25 mouse cellular contexts compared by ENCODE assay signal in genomic region chr10:38566361-38566760, GRCm38 (mm10).
A peak's percentile ranks its signal among the peaks of the same experiment; 100 is the strongest.
DNase-seq lines count a peak whose midpoint lies in the region; ATAC-seq and TF ChIP-seq lines count a peak whose summit lies in the region.
"Had no signal": no experiment of that assay in that cellular context is flagged by ENCODE, and none has a peak within 500 bp of the region (broad histone marks: within the 10 kb centered on the region; RNA-seq: fewer than 3 reads in every experiment).

No protein-coding gene starts in this region.

- H3K4me1 ChIP-seq in liver, adult 2 months (ENCODE audit: control insufficient read depth, insufficient read depth, low read length) = no peaks in the 10 kb centered on the region
- no peaks in the 10 kb centered on the region for H3K4me1 ChIP-seq in liver, postnatal 0 days (ENCODE audit: insufficient read depth)
- H3K4me1 ChIP-seq in embryonic facial prominence, embryonic 15.5 days = peaks cover 4% of the 10 kb centered on the region; the same call in 1 of the 2 replicates
- peaks cover 7% of the 10 kb centered on the region; the same call in 1 of the 2 replicates for H3K4me1 ChIP-seq in limb, embryonic 10.5 days
- peaks cover 4% of the 10 kb centered on the region; the same call in 1 of the 2 replicates for H3K4me1 ChIP-seq in limb, embryonic 14.5 days (ENCODE audit: control insufficient read depth, insufficient read depth, low read length)
- H3K4me1 ChIP-seq: embryonic facial prominence, embryonic 12.5 days; forebrain, embryonic 13.5 days; heart, embryonic 10.5 days; heart, embryonic 13.5 days; hindbrain, embryonic 12.5 days; hindbrain, embryonic 15.5 days had no signal

- DNase-seq in liver, adult 2 months (ENCODE audit: extremely low read depth, low read depth, low spot score) = peak; percentile 56
- DNase-seq in liver, postnatal 0 days = no peak
- no peak for DNase-seq in limb, embryonic 10.5 days (ENCODE audit: low spot score)
- peak; percentile 21 for DNase-seq in limb, embryonic 14.5 days (ENCODE audit: low spot score)
- no peak for DNase-seq in thymus, postnatal 4 days
- DNase-seq in c-Kit-positive CD71-positive TER-119-positive erythroid progenitor cells, embryonic 14.5 days (ENCODE audit: low spot score) = no peak
- no peak for DNase-seq in spleen, postnatal 14 days (ENCODE audit: low spot score in 2 of 2)
- DNase-seq: adrenal gland, adult 2 months; adrenal gland, postnatal 25 days; cerebellum, adult 18-20 months; cerebellum, adult 9-10 months; gastrocnemius, postnatal 25 days; heart, adult 18-20 months; heart, postnatal 14 days; heart, postnatal 4 days had no signal

- H3K4me2 ChIP-seq in liver, postnatal 0 days (ENCODE audit: low read depth, low read length) = no peak overlapping the region
- H3K4me2 ChIP-seq in embryonic facial prominence, embryonic 15.5 days (replicated peaks) = no peak overlapping the region
- H3K4me2 ChIP-seq in limb, embryonic 14.5 days (replicated peaks; ENCODE audit: low read depth, low read length, severe bottlenecking) = no peak overlapping the region
- H3K4me2 ChIP-seq: embryonic facial prominence, embryonic 12.5 days; forebrain, embryonic 13.5 days; heart, embryonic 13.5 days; hindbrain, embryonic 12.5 days; hindbrain, embryonic 15.5 days had no signal

- 17% methylated on average over 1 of the region's 1 CpGs for WGBS in liver, adult 2 months
- 35% methylated on average over 1 of the region's 1 CpGs for WGBS in liver, postnatal 0 days (ENCODE audit: insufficient replicate concordance)
- 35% methylated on average over 1 of the region's 1 CpGs for WGBS in embryonic facial prominence, embryonic 15.5 days
- 78% methylated on average over 1 of the region's 1 CpGs for WGBS in limb, embryonic 10.5 days
- 8% methylated on average over 1 of the region's 1 CpGs for WGBS in limb, embryonic 14.5 days

- H3K36me3 ChIP-seq in liver, adult 2 months (ENCODE audit: control insufficient read depth, insufficient read depth, low read length) = no peaks in the 10 kb centered on the region
- H3K36me3 ChIP-seq in liver, postnatal 0 days (replicated peaks; ENCODE audit: insufficient read depth, low read length) = no peaks in the 10 kb centered on the region
- H3K36me3 ChIP-seq in embryonic facial prominence, embryonic 15.5 days = no peaks in the 10 kb centered on the region
- H3K36me3 ChIP-seq in limb, embryonic 10.5 days = no peaks in the 10 kb centered on the region
- H3K36me3 ChIP-seq in limb, embryonic 14.5 days (ENCODE audit: control insufficient read depth, insufficient read depth, low read length) = no peaks in the 10 kb centered on the region
- H3K36me3 ChIP-seq: embryonic facial prominence, embryonic 12.5 days; heart, embryonic 10.5 days; heart, embryonic 13.5 days; hindbrain, embryonic 12.5 days; hindbrain, embryonic 15.5 days had no signal

- no peaks in the 10 kb centered on the region for H3K9me3 ChIP-seq in liver, postnatal 0 days (ENCODE audit: low read length)
- H3K9me3 ChIP-seq in embryonic facial prominence, embryonic 15.5 days (replicated peaks) = no peaks in the 10 kb centered on the region
- no peaks in the 10 kb centered on the region for H3K9me3 ChIP-seq in limb, embryonic 10.5 days (replicated peaks)
- no peaks in the 10 kb centered on the region for H3K9me3 ChIP-seq in limb, embryonic 14.5 days (ENCODE audit: control insufficient read depth, low read length)
- H3K9me3 ChIP-seq: embryonic facial prominence, embryonic 12.5 days; forebrain, embryonic 13.5 days; heart, embryonic 10.5 days; heart, embryonic 13.5 days; hindbrain, embryonic 12.5 days; hindbrain, embryonic 15.5 days had no signal

- H3K4me3 ChIP-seq in liver, adult 2 months (ENCODE audit: insufficient read depth, low read depth, low read length) = no peak overlapping the region
- no peak overlapping the region for H3K4me3 ChIP-seq in liver, postnatal 0 days (ENCODE audit: low read depth, low read length)
- H3K4me3 ChIP-seq in embryonic facial prominence, embryonic 15.5 days (replicated peaks) = no peak overlapping the region
- no peak overlapping the region for H3K4me3 ChIP-seq in limb, embryonic 10.5 days
- no peak overlapping the region for H3K4me3 ChIP-seq in limb, embryonic 14.5 days (replicated peaks; ENCODE audit: low read length)
- H3K4me3 ChIP-seq: embryonic facial prominence, embryonic 12.5 days; erythroblast, embryonic 14.5 days; forebrain, embryonic 13.5 days; heart, embryonic 10.5 days; heart, embryonic 13.5 days; hindbrain, embryonic 12.5 days; hindbrain, embryonic 15.5 days had no signal

- H3K9ac ChIP-seq in liver, adult 2 months (ENCODE audit: low read depth, low read length) = no peak overlapping the region
- no peak overlapping the region for H3K9ac ChIP-seq in liver, postnatal 0 days (replicated peaks)
- no peak overlapping the region for H3K9ac ChIP-seq in embryonic facial prominence, embryonic 15.5 days
- no peak overlapping the region for H3K9ac ChIP-seq in limb, embryonic 14.5 days (ENCODE audit: low read depth, low read length, severe bottlenecking)
- H3K9ac ChIP-seq: embryonic facial prominence, embryonic 12.5 days; forebrain, embryonic 13.5 days; heart, embryonic 13.5 days; hindbrain, embryonic 12.5 days; hindbrain, embryonic 15.5 days had no signal

- H3K79me2 ChIP-seq in liver, adult 2 months (ENCODE audit: control insufficient read depth, insufficient read depth, low read length) = no peaks in the 10 kb centered on the region

- TF ChIP-seq CTCF in liver, adult 2 months (IDR thresholded peaks at IDR 0.05; ENCODE audit: low read depth, low read length) = no peak
- no peak for TF ChIP-seq CTCF in liver, postnatal 0 days (IDR thresholded peaks at IDR 0.05; ENCODE audit: low read depth)

- no peak for TF ChIP-seq EP300 in liver, postnatal 0 days (IDR thresholded peaks at IDR 0.05; ENCODE audit: low read depth)

- no peak for ATAC-seq in liver, postnatal 0 days
- no peak for ATAC-seq in embryonic facial prominence, embryonic 15.5 days (ENCODE audit: insufficient number of reproducible peaks, low FRiP score, low TSS enrichment, low read depth)
- no peak; the same call in 1 of the 2 replicates for ATAC-seq in limb, embryonic 14.5 days (ENCODE audit: low FRiP score, low read depth)
- ATAC-seq: CD4-positive, CD25-positive, alpha-beta regulatory T cell, adult 4 months; forebrain, embryonic 13.5 days; forebrain, embryonic 16.5 days had no signal

- H3K27ac ChIP-seq in liver, adult 2 months (replicated peaks; ENCODE audit: insufficient read depth, low read depth, low read length) = no peak overlapping the region
- H3K27ac ChIP-seq in liver, postnatal 0 days (ENCODE audit: low read depth) = no peak overlapping the region
- peak overlapping the region; percentile 74 for H3K27ac ChIP-seq in embryonic facial prominence, embryonic 15.5 days (replicated peaks)
- H3K27ac ChIP-seq in limb, embryonic 10.5 days = peak overlapping the region; percentile 36; the same call in 1 of the 2 replicates
- H3K27ac ChIP-seq in limb, embryonic 14.5 days (replicated peaks; ENCODE audit: low read depth, low read length) = 0 out of 2 replicates have a peak overlapping the region, but pooled peaks have one; percentile 39
- H3K27ac ChIP-seq: forebrain, embryonic 13.5 days; heart, embryonic 10.5 days; heart, embryonic 13.5 days; hindbrain, embryonic 12.5 days; hindbrain, embryonic 15.5 days had no signal

- no peaks in the 10 kb centered on the region for H3K27me3 ChIP-seq in liver, adult 2 months (ENCODE audit: control insufficient read depth, insufficient read depth, low read length)
- no peaks in the 10 kb centered on the region for H3K27me3 ChIP-seq in liver, postnatal 0 days (ENCODE audit: insufficient read depth, low read length)
- no peaks in the 10 kb centered on the region for H3K27me3 ChIP-seq in embryonic facial prominence, embryonic 15.5 days
- no peaks in the 10 kb centered on the region for H3K27me3 ChIP-seq in limb, embryonic 10.5 days (ENCODE audit: low read depth, poor library complexity, severe bottlenecking)
- no peaks in the 10 kb centered on the region for H3K27me3 ChIP-seq in limb, embryonic 14.5 days (ENCODE audit: control insufficient read depth, insufficient read depth, low read length)
- H3K27me3 ChIP-seq: embryonic facial prominence, embryonic 12.5 days; forebrain, embryonic 13.5 days; heart, embryonic 13.5 days; hindbrain, embryonic 12.5 days; hindbrain, embryonic 15.5 days had no signal

- TF ChIP-seq POLR2A in liver, adult 2 months (IDR thresholded peaks at IDR 0.05; ENCODE audit: extremely low read depth, insufficient read depth, low read length) = no peak
- no peak for TF ChIP-seq POLR2A in limb, embryonic 14.5 days (IDR thresholded peaks at IDR 0.05; ENCODE audit: borderline replicate concordance, extremely low read depth, insufficient read depth, insufficient read length)

Comparison
In these comparisons a context has a peak if more than half of its experiments do, and no peak if none do; other contexts are left out.
1. DNase-seq: peak in liver, adult 2 months (single experiment) and limb, embryonic 14.5 days (single experiment); none in liver, postnatal 0 days (single experiment), limb, embryonic 10.5 days (single experiment), thymus, postnatal 4 days (single experiment), c-Kit-positive CD71-positive TER-119-positive erythroid progenitor cells, embryonic 14.5 days (single experiment) and spleen, postnatal 14 days (0 of 2).
2. H3K27ac ChIP-seq: peak in embryonic facial prominence, embryonic 15.5 days (single experiment), limb, embryonic 10.5 days (single experiment) and limb, embryonic 14.5 days (single experiment); none in liver, adult 2 months (single experiment) and liver, postnatal 0 days (single experiment).